Mouse (Mus musculus) lung, adult 18-20 months (tissue): ENCODE results near the gene Rhov.

Experiments
- DNase-seq, 2 experiments: peaks; one replicate each; pipeline ENCODE4 v3.0.0; 2022; ENCODE audit warnings: mixed read lengths in 2 of 2

The Rhov gene

DNA sequence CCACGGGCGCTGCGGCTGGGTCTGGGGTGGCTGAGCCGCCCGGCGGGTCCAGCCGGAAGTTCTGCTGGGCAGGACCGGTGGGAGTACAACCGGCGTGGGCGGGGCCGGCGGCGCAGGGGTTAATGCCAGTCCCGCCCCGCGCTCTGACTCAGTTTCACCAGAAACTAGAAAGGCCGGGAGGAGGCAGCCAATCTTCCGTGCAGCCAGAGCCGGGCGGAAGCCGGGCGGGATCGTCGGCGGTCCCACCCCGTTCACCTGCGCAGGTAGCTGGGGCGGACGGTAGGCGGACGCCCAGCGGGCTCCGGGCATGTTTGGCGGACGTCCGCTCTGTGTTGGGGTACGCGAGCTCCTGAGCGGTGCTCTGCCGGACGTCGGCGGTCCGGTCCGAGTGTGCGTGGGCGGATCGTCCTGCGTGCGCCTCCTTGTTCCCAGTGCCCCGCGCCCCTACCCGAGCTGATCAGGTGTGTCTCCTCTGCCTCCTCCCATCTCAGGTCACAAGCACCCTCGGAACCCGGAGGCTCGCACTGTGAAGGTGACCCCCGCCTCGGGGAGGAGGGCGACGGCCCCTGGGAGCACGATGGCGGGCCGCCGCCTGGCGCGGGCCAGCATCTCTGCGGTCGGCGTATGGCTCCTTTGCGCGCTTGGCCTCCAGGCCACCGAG is 33.7 kb downstream of the Rhov start, which contains the start of gene Spint1:
Gene Spint1 (plus strand): TSS at position 153 of the 661 bp plus-strand sequence.
- peak; percentile 77 to 78 for DNase-seq

DNA sequence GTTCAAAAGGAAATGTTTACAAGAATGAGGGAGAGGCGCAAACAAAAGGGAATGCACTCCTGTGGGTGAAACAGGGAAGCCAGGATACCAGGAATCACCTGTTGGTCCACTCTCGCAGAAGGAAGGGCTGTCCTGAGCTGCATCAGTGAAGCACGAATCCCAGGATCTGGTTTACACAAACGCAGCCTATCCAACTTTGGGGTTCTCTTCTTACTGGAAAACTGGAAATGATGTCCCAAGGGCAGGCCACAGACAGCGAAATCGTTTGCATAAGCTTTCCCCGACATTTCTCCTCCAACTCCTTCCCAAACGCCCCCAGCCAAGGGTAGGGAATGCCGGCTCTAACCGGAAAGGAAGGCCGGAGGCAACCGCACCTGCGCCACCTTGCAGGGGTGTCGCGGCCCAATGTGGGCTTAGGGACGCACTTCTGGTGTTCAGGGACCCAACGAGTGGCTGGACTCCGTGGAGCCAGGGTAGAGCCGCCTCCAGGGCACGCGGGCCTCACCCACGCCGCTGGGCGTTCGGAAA is 34.3 kb downstream of the Rhov start:
- no peak for DNase-seq

DNA sequence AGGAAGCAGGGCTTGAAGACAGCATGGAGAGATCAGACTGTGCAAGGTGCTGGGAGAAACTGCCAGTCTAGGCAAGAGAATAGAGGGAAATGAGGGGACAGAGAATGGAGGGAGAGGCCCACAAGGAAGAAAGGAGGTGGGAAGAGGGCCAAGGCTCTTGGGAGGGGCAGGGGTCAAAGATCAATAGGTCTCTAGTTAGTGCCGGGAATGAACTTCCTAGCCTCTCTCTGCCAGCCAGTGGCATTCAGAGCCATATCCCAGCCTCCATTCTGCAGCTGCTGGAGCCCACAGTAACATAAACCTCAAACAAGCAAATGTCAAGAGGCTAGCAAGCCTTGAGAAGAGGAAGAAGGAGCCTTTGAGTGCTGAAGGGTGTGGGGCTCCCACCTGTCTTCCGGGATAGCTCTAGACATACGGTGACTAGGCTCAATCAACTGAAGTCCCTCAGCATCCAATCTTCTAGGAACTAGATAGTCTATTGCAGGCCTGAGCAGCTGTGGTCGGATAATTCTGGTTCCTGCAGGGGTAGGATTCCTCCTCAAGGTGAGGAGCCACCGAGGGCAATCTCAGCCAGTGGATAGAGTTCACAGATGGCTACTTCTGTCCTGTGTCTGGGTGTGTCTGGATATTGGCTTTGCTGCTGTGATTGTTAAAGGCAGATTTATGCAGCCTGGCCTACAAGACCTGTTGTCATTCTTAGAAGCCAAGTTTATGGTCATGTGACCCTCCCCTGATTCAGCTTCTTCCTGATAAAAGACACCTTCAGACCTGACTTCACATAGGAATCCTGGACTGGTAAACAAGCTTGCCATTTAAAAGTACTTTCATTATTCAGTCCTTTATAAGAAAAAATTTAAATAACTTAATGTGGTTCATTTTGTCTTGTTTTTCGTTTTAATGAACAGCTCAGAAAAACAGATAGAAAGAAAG is 41.0 kb downstream of the Rhov start, which contains the start of gene Ppp1r14d:
Gene Ppp1r14d (minus strand): TSS at position 132 of the 930 bp plus-strand sequence.
- DNase-seq: peak; percentile 42 to 43
